Mouse (Mus musculus): Measurements from ENCODE around the gene Shisa9.

Gene Shisa9

GRCm38 (mm10) chr16:11983616-11984270 is at the start of gene Shisa9:
Gene Shisa9, plus strand, starts transcription at chr16:11984113.
- in situ Hi-C loops (cut with MboI, MseI), result no loop called here

- in situ Hi-C loops (cut with MboI, MseI), result no loop called here
Observed at GRCm38 (mm10) chr16:11940477-11940876, 43.4 kb upstream of the Shisa9 start.

GRCm38 (mm10) chr16:11960691-11961090 is 23.2 kb upstream of the Shisa9 start:
- in situ Hi-C loops (cut with MboI, MseI), result loop anchor here in 1 of 2 experiments (10.0 kb wide), 1 partner anchor 574 kb away; no protein-coding TSS in a partner anchor

GRCm38 (mm10) chr16:11966041-11966440 is 17.9 kb upstream of the Shisa9 start:
- in situ Hi-C loops (cut with MboI, MseI), result loop anchor here in 1 of 2 experiments (10.0 kb wide), 1 partner anchor 569 kb away; no protein-coding TSS in a partner anchor

DNA sequence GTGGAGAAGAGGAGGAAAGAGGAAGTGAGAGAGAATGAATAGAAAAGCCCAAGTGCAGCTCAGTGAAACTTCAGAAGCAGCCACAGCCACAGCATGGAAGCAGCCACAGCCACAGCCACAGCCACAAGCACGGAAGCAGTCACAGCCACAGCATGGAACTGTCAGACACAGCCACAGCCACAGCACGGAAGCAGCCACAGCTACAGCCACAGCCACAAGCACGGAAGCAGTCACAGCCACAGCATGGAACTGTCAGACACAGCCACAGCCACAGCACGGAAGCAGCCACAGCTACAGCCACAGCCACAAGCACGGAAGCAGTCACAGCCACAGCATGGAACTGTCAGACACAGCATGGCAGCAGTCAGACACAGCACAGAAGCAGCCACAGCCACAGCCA is 17.1 kb upstream of the Shisa9 start:
- in situ Hi-C loops (cut with MboI, MseI), result loop anchor here in 1 of 2 experiments (10.0 kb wide), 1 partner anchor 568 kb away; no protein-coding TSS in a partner anchor

GRCm38 (mm10) chr16:11967579-11967978 is 16.3 kb upstream of the Shisa9 start:
- in situ Hi-C loops (cut with MboI, MseI), result loop anchor here in 1 of 2 experiments (10.0 kb wide), 1 partner anchor 567 kb away; no protein-coding TSS in a partner anchor

DNA sequence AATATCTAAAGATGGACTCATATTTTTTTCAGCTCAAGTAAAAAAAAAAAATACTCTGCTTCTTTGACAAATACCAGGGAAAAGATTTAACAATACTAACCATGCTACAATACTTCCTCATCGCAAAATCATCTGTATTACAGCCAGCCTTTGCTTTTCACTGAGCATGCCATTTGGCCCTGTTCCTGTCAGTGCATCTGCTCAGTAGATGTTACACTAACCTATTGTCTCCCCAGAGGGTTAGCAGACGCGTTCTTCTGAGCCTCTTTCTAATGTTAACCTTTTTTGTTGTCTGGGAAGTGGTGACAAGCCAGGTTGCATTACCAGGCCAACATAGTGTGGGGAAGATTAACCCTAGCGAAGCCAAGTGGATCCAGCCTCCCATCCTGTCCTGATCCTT is 10.2 kb upstream of the Shisa9 start:
- in situ Hi-C loops (cut with MboI, MseI), result no loop called here

DNA sequence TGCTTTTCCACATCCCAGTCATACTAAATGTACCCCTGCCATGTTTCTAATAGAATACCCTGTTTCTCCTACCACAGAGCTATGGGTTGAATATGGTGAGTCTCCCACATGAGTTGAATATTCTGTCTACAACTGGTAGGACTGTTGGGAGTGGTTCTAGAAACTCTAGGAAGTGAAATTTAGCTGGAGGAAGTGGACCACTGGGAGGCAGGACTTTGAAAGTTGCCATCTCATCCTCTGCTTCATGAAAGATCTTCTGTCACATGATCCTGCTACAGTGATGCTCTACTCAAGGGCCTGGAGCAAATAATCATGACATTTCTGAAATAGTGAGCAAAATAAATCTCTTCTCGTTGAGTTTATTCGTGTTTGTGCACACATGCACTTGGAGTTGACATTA is 7.2 kb upstream of the Shisa9 start:
- in situ Hi-C loops (cut with MboI, MseI), result no loop called here

DNA sequence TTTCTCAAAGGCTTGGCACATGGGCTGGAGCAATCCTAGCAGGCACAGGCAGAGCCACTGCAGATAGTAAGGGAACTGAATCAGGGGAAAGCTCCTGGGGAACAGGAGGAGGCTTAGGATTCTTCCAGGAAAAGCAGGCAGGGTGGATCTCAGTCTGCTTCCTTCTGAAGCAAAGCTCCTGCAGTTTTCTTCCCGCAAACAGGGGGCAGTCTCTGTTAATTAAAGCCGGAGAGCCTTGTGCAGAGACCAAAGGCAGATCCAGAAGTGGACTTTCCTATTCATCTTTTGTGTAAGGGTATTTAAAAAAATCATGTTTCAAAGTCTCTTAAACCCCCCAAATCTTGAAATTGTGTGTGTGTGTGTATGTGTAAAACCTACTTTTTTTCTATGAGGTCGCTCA is 3.1 kb upstream of the Shisa9 start:
- in situ Hi-C loops (cut with MboI, MseI), result no loop called here

- in situ Hi-C loops (cut with MboI, MseI), result no loop called here
Observed at GRCm38 (mm10) chr16:11983106-11983615, 752 bp upstream of the Shisa9 start.

GRCm38 (mm10) chr16:11984271-11984791 is 418 bp downstream of the Shisa9 start:
- in situ Hi-C loops (cut with MboI, MseI), result no loop called here

GRCm38 (mm10) chr16:11987056-11987455 is 3.1 kb downstream of the Shisa9 start:
- in situ Hi-C loops (cut with MboI, MseI), result no loop called here

GRCm38 (mm10) chr16:12005177-12005576 is 21.3 kb downstream of the Shisa9 start:
- in situ Hi-C loops (cut with MboI, MseI), result loop anchor here in 1 of 2 experiments (10.0 kb wide), 2 partner anchors 60 to 510 kb away; no protein-coding TSS in a partner anchor

- in situ Hi-C loops (cut with MboI, MseI), result no loop called here
Observed at GRCm38 (mm10) chr16:12010136-12010535, 26.2 kb downstream of the Shisa9 start.

- in situ Hi-C loops (cut with MboI, MseI), result no loop called here
Observed at GRCm38 (mm10) chr16:12012747-12013146, 28.8 kb downstream of the Shisa9 start.

GRCm38 (mm10) chr16:12014523-12014922 is 30.6 kb downstream of the Shisa9 start:
- in situ Hi-C loops (cut with MboI, MseI), result no loop called here

DNA sequence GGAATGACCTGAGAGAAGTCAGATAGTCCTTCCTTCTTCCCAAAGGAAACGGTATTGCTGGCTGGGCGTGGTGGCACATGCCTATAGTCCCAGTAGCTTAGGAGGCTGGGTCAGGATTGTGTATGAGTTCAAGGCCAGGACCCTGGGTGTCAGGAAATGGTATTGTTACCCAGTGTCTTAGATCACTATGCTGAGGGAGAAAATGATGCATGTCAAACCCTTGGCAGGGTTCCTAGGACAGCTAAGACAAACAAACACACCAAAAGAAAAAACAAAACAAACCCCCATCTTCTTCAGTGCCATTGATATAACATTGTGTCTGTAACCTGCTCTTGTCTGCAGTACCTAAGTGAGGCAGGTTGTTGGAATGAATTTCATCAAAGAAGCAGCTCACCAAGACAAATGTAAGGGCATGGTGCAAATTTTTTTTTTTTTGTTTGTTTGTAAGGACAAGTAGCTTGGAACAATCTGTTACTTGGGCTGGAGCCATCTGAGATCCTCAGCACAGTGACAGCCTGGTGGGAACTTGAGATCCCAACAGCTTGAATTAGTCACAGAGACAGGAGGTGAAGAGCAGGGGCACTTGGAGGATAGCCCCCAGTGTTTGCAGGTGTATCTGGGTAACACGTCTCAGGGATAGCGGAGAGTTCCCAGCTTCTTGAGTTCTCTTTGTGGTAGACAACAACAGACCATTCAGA is 34.2 kb downstream of the Shisa9 start:
- in situ Hi-C loops (cut with MboI, MseI), result no loop called here

DNA sequence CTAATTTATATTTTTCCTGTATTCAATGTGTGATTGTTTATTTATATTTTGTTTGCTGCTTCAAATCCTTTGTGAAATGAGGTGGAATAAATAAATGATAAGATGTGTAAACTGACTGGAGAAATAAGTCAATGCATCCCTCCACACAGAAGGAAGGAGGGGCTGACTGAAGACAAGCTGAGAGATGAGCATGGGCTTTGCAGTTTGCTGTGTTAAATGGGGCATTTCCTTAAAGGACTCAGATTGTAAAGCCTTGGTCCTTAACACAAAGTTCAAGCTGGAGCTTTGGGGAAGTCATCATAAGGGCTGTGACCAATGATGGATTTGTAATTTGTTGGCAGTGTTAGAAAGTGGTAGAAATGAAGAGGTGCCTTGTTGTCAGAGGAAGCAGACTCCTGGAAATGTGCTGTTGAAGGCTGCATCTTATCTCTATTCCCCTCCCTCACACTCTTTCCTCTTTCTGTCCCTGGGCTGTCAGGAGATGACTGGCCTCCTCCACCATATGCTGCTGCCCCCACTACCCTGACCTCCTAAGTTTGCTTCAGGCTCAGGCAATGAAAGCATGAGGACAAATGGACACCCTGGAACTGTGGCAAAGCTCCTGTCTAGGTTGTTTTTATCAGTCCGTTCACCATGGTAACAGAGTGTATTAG is 36.3 kb downstream of the Shisa9 start:
- in situ Hi-C loops (cut with MboI, MseI), result no loop called here

- in situ Hi-C loops (cut with MboI, MseI), result loop anchor here in 1 of 2 experiments (25.0 kb wide), 1 partner anchor 1420 kb away; no protein-coding TSS in a partner anchor
Observed at GRCm38 (mm10) chr16:12032441-12032840, 48.5 kb downstream of the Shisa9 start.

DNA sequence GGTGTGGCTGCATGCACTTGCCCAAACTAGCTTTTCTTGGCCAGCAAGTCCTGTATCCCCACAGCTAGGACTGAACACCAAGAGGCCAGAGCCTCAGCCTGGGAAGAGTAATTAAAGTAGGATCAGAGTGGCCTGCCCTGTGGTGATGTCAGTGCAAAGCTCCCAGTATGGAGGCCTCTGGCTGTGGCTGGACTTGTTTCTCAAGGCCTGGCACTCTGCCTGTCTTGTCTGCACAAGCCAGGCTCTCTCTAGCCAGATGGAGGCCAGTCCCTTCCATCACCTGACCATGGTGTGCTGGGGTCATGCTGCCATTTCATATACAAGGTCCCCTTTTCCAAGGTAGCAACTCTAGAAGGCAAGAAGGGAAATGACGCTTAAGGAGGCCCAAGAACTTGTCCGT is 51.0 kb downstream of the Shisa9 start:
- in situ Hi-C loops (cut with MboI, MseI), result loop anchor here in 1 of 2 experiments (25.0 kb wide), 1 partner anchor 1423 kb away; no protein-coding TSS in a partner anchor

- in situ Hi-C loops (cut with MboI, MseI), result loop anchor here in 1 of 2 experiments (25.0 kb wide), 1 partner anchor 1423 kb away; no protein-coding TSS in a partner anchor
Observed at GRCm38 (mm10) chr16:12035626-12036025, 51.7 kb downstream of the Shisa9 start.

Measured in T-helper 17 cell (primary cell).